Mouse (Mus musculus) myocyte (in vitro differentiated cells): ENCODE data around the gene Ugt1a8.
"Not testable (repeated sequence)": the region's sequence is repeated elsewhere in the genome, so short reads cannot be mapped to it uniquely, and the experiment has no call there.

ENCODE experiments used
- CEBPB ChIP-seq: IDR thresholded peaks from 2 replicates; pipeline ENCODE4 v1.6.1; 2011; ENCODE audit warnings: mild to moderate bottlenecking, moderate library complexity; ENCODE audit not compliant: poor library complexity, insufficient read depth, severe bottlenecking
- E2F4 ChIP-seq: IDR thresholded peaks from one replicate; pipeline ENCODE4 v1.6.1; 2011; ENCODE audit warnings: mild to moderate bottlenecking, control low read depth, moderate library complexity; ENCODE audit not compliant: insufficient read depth
- MAX ChIP-seq: IDR thresholded peaks from one replicate; pipeline ENCODE4 v1.6.1; 2011; ENCODE audit warnings: low read depth, mild to moderate bottlenecking, control low read depth
- MYOD1 ChIP-seq, 3 experiments: IDR thresholded peaks; one replicate each; pipeline ENCODE4 v1.6.1; 2011; ENCODE audit warnings: control low read depth in 2 of 3, low read depth in 2 of 3, mild to moderate bottlenecking in 2 of 3, moderate library complexity in 1 of 3; ENCODE audit not compliant: insufficient read length in 2 of 3, control insufficient read depth in 1 of 3
- POLR2A ChIP-seq: IDR thresholded peaks from one replicate; pipeline ENCODE4 v1.6.1; 2011; ENCODE audit warnings: low read depth, mild to moderate bottlenecking, control low read depth, moderate library complexity; ENCODE audit not compliant: insufficient read length
- POLR2AphosphoS2 ChIP-seq: IDR thresholded peaks from one replicate; pipeline ENCODE4 v1.6.1; 2011; ENCODE audit warnings: low read depth, control low read depth; ENCODE audit not compliant: insufficient read length
- REST ChIP-seq: IDR thresholded peaks from one replicate; pipeline ENCODE4 v1.6.1; 2011; ENCODE audit warnings: mild to moderate bottlenecking, control low read depth, moderate library complexity; ENCODE audit not compliant: insufficient read depth, insufficient read length

GRCm38 (mm10) chr1:88140492-88140891, 52.9 kb downstream of the Ugt1a8 start:
- not testable (repeated sequence) for TF ChIP-seq POLR2A; POLR2AphosphoS2; E2F4; CEBPB; MAX; MYOD1 (IDR thresholded peaks at IDR 0.05; ENCODE audit: control insufficient read depth in 1 of 3, insufficient read length in 2 of 3, low read depth in 2 of 3); REST
